Mouse (Mus musculus) liver, embryonic 13.5 days (tissue): ENCODE measurements around the gene Ero1lb. TPM values are rescaled to one million over a fixed set of nuclear protein-coding genes. Genes with fewer than 3 reads are reported as not detected.
"Not testable (repeated sequence)": the region's sequence is repeated elsewhere in the genome, so short reads cannot be mapped to it uniquely, and the experiment has no call there.

Experiments
- ATAC-seq: fragments of 200-750 bp; cut with Nextera tagmentation; 2 replicates; pipeline ENCODE4 v1.8.0; 2017; ENCODE audit warnings: low read depth, mild to moderate bottlenecking, moderate number of reproducible peaks, moderate library complexity
- DNase-seq: peaks from one replicate; pipeline ENCODE4 v3.0.0; 2022
- H3K27ac ChIP-seq: fragments of 300-500 bp; sonication (generic); 2 replicates; pipeline ENCODE4 v1.5.1; 2015; ENCODE audit warnings: moderate library complexity, mild to moderate bottlenecking, inconsistent platforms
- H3K27me3 ChIP-seq: fragments of 300-500 bp; sonication (generic); 2 replicates; pipeline ENCODE4 v1.6.1; 2015; ENCODE audit warnings: mild to moderate bottlenecking, inconsistent platforms
- H3K36me3 ChIP-seq: fragments of 300-500 bp; sonication (generic); 2 replicates; pipeline ENCODE4 v1.6.1; 2015; ENCODE audit warnings: mild to moderate bottlenecking, inconsistent platforms
- H3K4me1 ChIP-seq: fragments of 300-500 bp; sonication (generic); replicated peaks from 2 replicates; pipeline ENCODE4 v1.6.1; 2015; ENCODE audit warnings: inconsistent platforms
- H3K4me2 ChIP-seq: fragments of 300-500 bp; sonication (generic); 2 replicates; pipeline ENCODE4 v1.6.1; 2015; ENCODE audit warnings: inconsistent platforms, mild to moderate bottlenecking, moderate library complexity
- H3K4me3 ChIP-seq: fragments of 300-500 bp; sonication (generic); replicated peaks from 2 replicates; pipeline ENCODE4 v1.5.1; 2015; ENCODE audit warnings: mild to moderate bottlenecking, inconsistent platforms
- H3K9ac ChIP-seq: fragments of 300-500 bp; sonication (generic); 2 replicates; pipeline ENCODE4 v1.6.1; 2015; ENCODE audit warnings: mild to moderate bottlenecking, inconsistent platforms
- H3K9me3 ChIP-seq: fragments of 300-500 bp; sonication (generic); replicated peaks from 2 replicates; pipeline ENCODE4 v1.6.1; 2016; ENCODE audit warnings: inconsistent platforms
- WGBS: fragments of 180-500 bp; shearing (Covaris S2); methylation state at CpG from one replicate; pipeline ENCODE4 v1.1.7; 2015; ENCODE audit not compliant: insufficient replicate concordance; 5-methylcytosine and 5-hydroxymethylcytosine counted together
- polyA plus RNA-seq: library from polyadenylated mRNA; unstranded; fragments of >200 nt; fragmentation: Nextera tagmentation; extraction: Ambion mirVana; gene quantifications from 2 replicates; pipeline ENCODE4 v1.2.1, GENCODE M21; 2015

Gene Ero1lb
- polyA plus RNA-seq, 1 experiment from 2014 or later = 1.9 TPM

- ATAC-seq (no peak), DNase-seq (no peak)
- Histone ChIP-seq H3K27ac (no peak overlapping the region), H3K9me3 (no peaks in the 10 kb centered on the region), H3K4me3 (no peak overlapping the region), H3K36me3 (no peaks in the 10 kb centered on the region), H3K4me1 (no peaks in the 10 kb centered on the region), H3K27me3 (no peaks in the 10 kb centered on the region), H3K4me2 (no peak overlapping the region), H3K9ac (no peak overlapping the region)
- 56% methylated on average over 5 of the region's 5 CpGs for WGBS
Measured at GRCm38 (mm10) chr13:12578145-12578544, 12.5 kb downstream of the Ero1lb start.

- ATAC-seq (no peak), DNase-seq (peak; percentile 16)
- H3K36me3 ChIP-seq = no peaks in the 10 kb centered on the region
- H3K27me3 ChIP-seq = no peaks in the 10 kb centered on the region
- no peak overlapping the region for H3K4me3 ChIP-seq
- H3K9ac ChIP-seq = no peak overlapping the region
- 4% methylated on average over 3 of the region's 3 CpGs for WGBS
- no peaks in the 10 kb centered on the region for H3K9me3 ChIP-seq
- H3K4me1 ChIP-seq = no peaks in the 10 kb centered on the region
- no peak overlapping the region for H3K4me2 ChIP-seq
- H3K27ac ChIP-seq = no peak overlapping the region
Measured at GRCm38 (mm10) chr13:12589003-12589402, 23.3 kb downstream of the Ero1lb start.

- not testable (repeated sequence) for H3K4me2 ChIP-seq, DNase-seq, H3K4me3 ChIP-seq, H3K27ac ChIP-seq, H3K36me3 ChIP-seq, H3K27me3 ChIP-seq, H3K9me3 ChIP-seq, ATAC-seq, H3K4me1 ChIP-seq, H3K9ac ChIP-seq
- 76% methylated on average over 4 of the region's 4 CpGs for WGBS
Measured at GRCm38 (mm10) chr13:12597075-12597474, 31.4 kb downstream of the Ero1lb start.

GRCm38 (mm10) chr13:12610206-12610605, 44.5 kb downstream of the Ero1lb start:
- not testable (repeated sequence) for H3K36me3 ChIP-seq, H3K27me3 ChIP-seq, H3K4me2 ChIP-seq, H3K4me3 ChIP-seq, DNase-seq, H3K9me3 ChIP-seq, ATAC-seq, H3K27ac ChIP-seq, H3K4me1 ChIP-seq, H3K9ac ChIP-seq

GRCm38 (mm10) chr13:12614026-12614425, 48.4 kb downstream of the Ero1lb start:
- not testable (repeated sequence) for H3K36me3 ChIP-seq, ATAC-seq, H3K4me1 ChIP-seq, H3K27me3 ChIP-seq, H3K4me3 ChIP-seq, DNase-seq, H3K4me2 ChIP-seq, H3K27ac ChIP-seq, H3K9me3 ChIP-seq, H3K9ac ChIP-seq
- WGBS = 63% methylated on average over 6 of the region's 6 CpGs

GRCm38 (mm10) chr13:12614591-12614990, 48.9 kb downstream of the Ero1lb start:
- WGBS = 61% methylated on average over 7 of the region's 7 CpGs
- ATAC-seq = not testable (repeated sequence)

GRCm38 (mm10) chr13:12615014-12615413, 49.3 kb downstream of the Ero1lb start:
- not testable (repeated sequence) for DNase-seq, H3K9me3 ChIP-seq, H3K9ac ChIP-seq, H3K27me3 ChIP-seq, H3K4me3 ChIP-seq, H3K36me3 ChIP-seq, H3K27ac ChIP-seq, ATAC-seq, H3K4me1 ChIP-seq, H3K4me2 ChIP-seq
- 72% methylated on average over 10 of the region's 10 CpGs for WGBS

More at GRCm38 (mm10) chr13:12614591-12614990, 48.9 kb downstream of the Ero1lb start:
- H3K36me3 ChIP-seq, DNase-seq, H3K27ac ChIP-seq, H3K9me3 ChIP-seq, H3K4me1 ChIP-seq, H3K9ac ChIP-seq, H3K27me3 ChIP-seq, H3K4me3 ChIP-seq, H3K4me2 ChIP-seq: not testable (repeated sequence)

GRCm38 (mm10) chr13:12616489-12616888, 50.8 kb downstream of the Ero1lb start:
- not testable (repeated sequence) for DNase-seq, H3K27me3 ChIP-seq, H3K4me3 ChIP-seq, H3K9ac ChIP-seq, H3K9me3 ChIP-seq, H3K36me3 ChIP-seq, H3K4me1 ChIP-seq, H3K4me2 ChIP-seq, H3K27ac ChIP-seq
- peak; percentile 36 for ATAC-seq
- WGBS = 33% methylated on average over 3 of the region's 3 CpGs

GRCm38 (mm10) chr13:12619808-12620207, 54.1 kb downstream of the Ero1lb start:
- not testable (repeated sequence) for H3K4me1 ChIP-seq, H3K27me3 ChIP-seq, H3K9me3 ChIP-seq, H3K4me3 ChIP-seq, H3K9ac ChIP-seq, H3K36me3 ChIP-seq, H3K4me2 ChIP-seq, ATAC-seq, DNase-seq, H3K27ac ChIP-seq
- WGBS = 74% methylated on average over 8 of the region's 8 CpGs

- not testable (repeated sequence) for DNase-seq, H3K27me3 ChIP-seq, H3K36me3 ChIP-seq, ATAC-seq, H3K4me1 ChIP-seq, H3K4me3 ChIP-seq, H3K9ac ChIP-seq, H3K27ac ChIP-seq, H3K4me2 ChIP-seq, H3K9me3 ChIP-seq
- WGBS = 38% methylated on average over 3 of the region's 3 CpGs
Measured at GRCm38 (mm10) chr13:12626061-12626460, 60.4 kb downstream of the Ero1lb start.

- not testable (repeated sequence) for DNase-seq, H3K4me2 ChIP-seq, H3K36me3 ChIP-seq, H3K27ac ChIP-seq, H3K4me1 ChIP-seq, H3K27me3 ChIP-seq, ATAC-seq, H3K4me3 ChIP-seq, H3K9me3 ChIP-seq, H3K9ac ChIP-seq
- WGBS = 77% methylated on average over 8 of the region's 8 CpGs
Measured at GRCm38 (mm10) chr13:12627746-12628145, 62.1 kb downstream of the Ero1lb start.

- ATAC-seq, H3K4me2 ChIP-seq, H3K4me3 ChIP-seq, H3K27me3 ChIP-seq, H3K36me3 ChIP-seq, H3K4me1 ChIP-seq, H3K9ac ChIP-seq, H3K27ac ChIP-seq, H3K9me3 ChIP-seq, DNase-seq: not testable (repeated sequence)
- 63% methylated on average over 5 of the region's 5 CpGs for WGBS
Measured at GRCm38 (mm10) chr13:12628181-12628580, 62.5 kb downstream of the Ero1lb start.
